Mouse (Mus musculus): ENCODE measurements around the gene Tenm3.
A peak's percentile ranks its signal among the peaks of the same experiment; 100 is the strongest.

Gene Tenm3

GRCm38 (mm10) chr8:48511546-48511945 lies 332.2 kb downstream of the Tenm3 start:
- DNase-seq, result no peak

- DNase-seq, result no peak
Measured at GRCm38 (mm10) chr8:48511137-48511536, 332.6 kb downstream of the Tenm3 start.

- DNase-seq, result no peak
Measured at GRCm38 (mm10) chr8:48508641-48509599, 334.8 kb downstream of the Tenm3 start.

- no peak for DNase-seq
Measured at GRCm38 (mm10) chr8:48507719-48508501, 335.8 kb downstream of the Tenm3 start.

- DNase-seq, result no peak
Measured at GRCm38 (mm10) chr8:48492491-48492890, 351.3 kb downstream of the Tenm3 start.

GRCm38 (mm10) chr8:48490635-48491165 lies 353.1 kb downstream of the Tenm3 start:
- DNase-seq, result no peak

- no peak for DNase-seq
Measured at GRCm38 (mm10) chr8:48489936-48490634, 353.7 kb downstream of the Tenm3 start.

- no peak for DNase-seq
Measured at GRCm38 (mm10) chr8:48489417-48489816, 354.3 kb downstream of the Tenm3 start.

- no peak for DNase-seq
Measured at GRCm38 (mm10) chr8:48488809-48489208, 354.9 kb downstream of the Tenm3 start.

- DNase-seq, result no peak
Measured at GRCm38 (mm10) chr8:48484143-48484542, 359.6 kb downstream of the Tenm3 start.

- peak; percentile 5 to 28 for DNase-seq
Measured at GRCm38 (mm10) chr8:48481709-48482671, 361.8 kb downstream of the Tenm3 start.

GRCm38 (mm10) chr8:48477371-48477935 lies 366.3 kb downstream of the Tenm3 start:
- no peak for DNase-seq

- no peak for DNase-seq
Measured at GRCm38 (mm10) chr8:48476896-48477295, 366.9 kb downstream of the Tenm3 start.

- DNase-seq, result no peak
Measured at GRCm38 (mm10) chr8:48467633-48468032, 376.1 kb downstream of the Tenm3 start.

- peak in 1 of 2 experiments; percentile 11 for DNase-seq
Measured at GRCm38 (mm10) chr8:48458373-48458772, 385.4 kb downstream of the Tenm3 start.

- DNase-seq, result no peak
Measured at GRCm38 (mm10) chr8:48456328-48457124, 387.2 kb downstream of the Tenm3 start.

GRCm38 (mm10) chr8:48451247-48451635 lies 392.5 kb downstream of the Tenm3 start:
- DNase-seq, result no peak

- DNase-seq, result no peak
Measured at GRCm38 (mm10) chr8:48450397-48451246, 393.1 kb downstream of the Tenm3 start.

GRCm38 (mm10) chr8:48449625-48450024 lies 394.1 kb downstream of the Tenm3 start:
- DNase-seq, result no peak
